Mouse (Mus musculus) layer of hippocampus, postnatal 14 days (tissue): ENCODE data around the gene 1700003F12Rik. TPM values are rescaled to one million over a fixed set of nuclear protein-coding genes. Genes with fewer than 3 reads are reported as not detected.

ENCODE experiments used
- DNase-seq, 2 experiments: peaks; one replicate each; pipeline ENCODE4 v3.0.0; 2021 to 2022; ENCODE audit warnings: low spot score in 2 of 2, mixed read lengths in 1 of 2
- total RNA-seq, 2 experiments: library from RNA; stranded (reverse); gene quantifications; 2 replicates each; pipeline ENCODE4 v1.2.3; 2021

Gene 1700003F12Rik
- total RNA-seq, 2 experiments from 2014 or later, result 1.0 to 1.4 TPM

- DNase-seq, result no peak
Measured at GRCm38 (mm10) chr2:154548688-154549087, 1.8 kb downstream of the 1700003F12Rik start.

DNA sequence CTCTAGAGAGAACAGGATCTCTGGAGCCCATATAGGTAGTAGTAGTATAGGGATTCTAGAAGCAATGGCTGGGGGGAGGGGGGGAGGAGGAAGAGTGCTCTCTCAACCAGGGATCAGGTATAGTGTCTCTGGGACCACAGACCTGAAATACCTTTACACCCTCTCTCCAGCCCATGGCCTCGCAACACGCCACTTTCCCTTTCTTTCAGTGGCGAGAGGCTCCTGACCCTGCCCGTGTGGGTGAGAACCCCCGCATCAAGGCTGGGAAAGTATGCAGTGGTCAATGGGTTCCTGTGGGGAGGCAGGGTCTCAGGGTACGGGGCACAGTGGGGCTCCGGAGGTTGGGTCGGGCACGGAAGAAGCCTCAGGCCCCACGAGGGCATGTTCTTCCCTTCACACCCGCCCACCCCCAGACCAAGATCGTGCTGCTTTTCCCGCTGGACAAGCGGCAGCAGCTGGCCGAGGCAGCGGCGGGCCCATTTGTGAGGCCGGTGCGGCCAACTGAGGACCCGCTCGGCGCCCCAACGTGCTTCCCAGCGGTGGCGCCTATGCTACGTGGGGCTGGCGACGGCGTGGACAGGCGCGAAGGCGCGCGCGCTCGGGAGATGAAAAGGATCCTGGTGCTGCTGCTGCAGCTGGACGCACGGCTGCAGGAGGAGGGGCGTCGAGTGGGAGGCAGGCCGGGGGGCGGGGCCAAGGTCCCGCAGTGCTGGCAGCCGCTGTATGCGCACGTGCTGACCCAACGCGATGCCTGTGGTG, 2.4 kb downstream of the 1700003F12Rik start:
- DNase-seq, result no peak

DNA sequence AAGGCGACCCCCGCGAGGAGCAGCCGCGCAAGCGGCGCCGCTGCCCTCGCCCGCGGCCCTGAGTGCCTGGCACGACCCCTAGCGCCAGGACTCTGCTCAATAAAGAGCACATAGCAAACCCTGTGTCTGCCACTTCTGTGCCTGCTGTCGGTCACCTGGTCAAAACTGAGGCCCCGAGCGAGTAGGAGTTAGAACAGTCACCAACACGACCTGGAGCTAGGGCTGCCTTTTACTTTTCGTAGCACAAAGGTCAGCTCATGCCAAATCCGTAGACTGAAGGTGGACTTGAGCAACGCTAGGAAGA, 3.0 kb downstream of the 1700003F12Rik start:
- DNase-seq, result no peak

- no peak for DNase-seq
Measured at GRCm38 (mm10) chr2:154550937-154551336, 4.1 kb downstream of the 1700003F12Rik start.

- DNase-seq, result no peak
Measured at GRCm38 (mm10) chr2:154551476-154551875, 4.6 kb downstream of the 1700003F12Rik start, which contains the start of gene Actl10. Gene Actl10 (plus strand): TSS chr2:154551776.

DNA sequence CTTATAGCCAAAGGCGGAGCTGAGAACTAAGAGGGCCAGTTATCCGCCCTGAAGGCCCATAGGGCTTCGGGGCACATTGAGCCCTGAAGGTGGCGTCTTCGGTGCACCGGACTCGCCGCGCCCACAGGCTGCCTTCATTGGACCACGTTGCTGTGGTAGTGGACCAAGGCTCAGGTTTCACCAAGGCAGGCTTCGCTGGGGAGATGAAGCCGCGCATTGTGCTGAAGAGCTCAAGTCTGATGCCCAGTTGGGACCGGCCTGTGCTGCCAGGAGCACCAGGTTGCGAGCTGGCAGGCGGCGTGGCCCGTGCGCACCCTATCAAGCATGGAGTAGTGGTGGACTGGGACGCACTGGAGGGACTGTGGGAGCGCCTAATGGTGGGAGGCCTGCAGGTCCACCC, 5.0 kb downstream of the 1700003F12Rik start:
- DNase-seq, result no peak

- peak; percentile 74 to 76 for DNase-seq
Measured at GRCm38 (mm10) chr2:154552424-154552907, 5.6 kb downstream of the 1700003F12Rik start.

DNA sequence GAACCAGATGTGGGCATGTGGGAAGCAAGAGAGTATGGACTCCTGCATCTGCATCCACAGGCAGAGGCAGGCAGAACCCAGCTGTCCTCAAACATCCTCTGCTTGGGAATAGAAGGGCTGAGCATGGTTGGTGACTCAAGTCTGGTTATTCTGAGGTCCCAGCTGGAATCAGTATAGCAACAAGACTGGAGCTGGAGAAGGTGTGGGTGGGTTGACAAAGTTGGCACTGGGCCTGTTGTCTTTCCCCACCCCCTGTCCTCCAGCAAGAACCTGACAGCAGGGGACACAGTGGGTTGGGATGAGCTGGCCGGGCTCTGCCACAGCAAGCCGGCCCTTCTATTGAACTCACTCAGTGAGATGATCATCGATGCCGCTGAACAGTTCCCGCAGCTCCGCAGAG, 8.3 kb downstream of the 1700003F12Rik start:
- no peak for DNase-seq

DNA sequence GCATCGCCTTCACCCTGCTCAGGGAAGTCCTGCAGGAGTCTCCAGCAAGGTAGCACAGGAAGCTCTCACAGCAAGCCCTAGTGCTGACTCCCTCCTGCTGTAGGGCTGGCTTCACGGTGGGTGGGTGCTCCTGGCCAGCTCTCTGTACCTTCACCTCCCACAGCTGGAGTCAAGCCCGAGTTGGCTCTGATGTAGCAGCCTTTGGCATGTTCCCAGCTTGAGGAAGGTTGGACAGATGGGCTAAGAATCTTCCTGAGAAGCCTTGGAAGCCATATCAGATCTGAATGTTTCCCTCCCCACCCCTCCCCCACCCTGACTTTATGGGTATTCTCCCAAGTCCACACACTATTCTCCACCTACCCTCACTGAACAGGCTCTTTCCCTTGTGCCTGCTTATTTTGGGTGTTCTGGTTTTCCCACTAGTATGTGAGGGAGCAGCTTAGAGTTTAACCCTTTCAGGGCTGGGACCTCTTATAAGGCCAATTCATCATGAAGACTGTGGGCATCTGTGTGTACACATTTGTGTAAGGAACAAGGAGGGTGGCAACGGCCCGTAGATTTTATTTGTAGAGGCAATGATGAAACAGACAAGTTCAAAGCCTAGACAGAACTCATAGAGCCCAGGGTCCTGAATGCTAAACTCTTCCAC, 10.4 kb downstream of the 1700003F12Rik start:
- no peak for DNase-seq

GRCm38 (mm10) chr2:154558264-154559039, 11.6 kb downstream of the 1700003F12Rik start, which contains the start of gene Necab3:
Gene Necab3 (minus strand): TSS chr2:154558890.
- peak; percentile 50 to 60 for DNase-seq

DNA sequence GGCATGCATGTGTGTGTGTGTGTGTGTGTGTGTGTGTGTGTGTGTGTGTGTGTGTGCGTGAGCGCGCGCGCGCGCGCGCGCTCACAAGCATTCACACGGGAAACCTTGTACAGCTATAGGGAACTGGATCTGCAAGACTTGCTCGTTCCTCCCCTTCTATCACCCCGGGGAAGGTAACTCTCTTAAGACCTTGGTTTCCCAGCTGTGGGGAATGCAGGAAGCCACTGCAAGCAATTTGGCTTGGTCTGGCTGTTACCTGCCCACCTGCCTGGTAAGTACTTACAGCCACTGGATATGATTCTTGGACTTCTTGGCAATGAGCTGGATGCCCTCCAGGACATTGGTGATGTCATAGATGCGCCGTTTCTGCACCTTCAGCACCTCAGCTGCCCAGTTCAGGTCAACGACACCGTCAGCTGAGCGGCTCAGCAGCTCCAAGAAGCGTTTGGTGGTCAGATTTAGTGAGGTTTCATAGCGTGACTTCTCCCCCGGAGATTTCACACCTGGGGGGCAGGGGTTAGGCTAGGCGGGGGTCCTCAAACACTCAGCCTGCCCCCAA, 16.8 kb downstream of the 1700003F12Rik start:
- no peak for DNase-seq

- DNase-seq, result no peak
Measured at GRCm38 (mm10) chr2:154565562-154565961, 18.7 kb downstream of the 1700003F12Rik start.

DNA sequence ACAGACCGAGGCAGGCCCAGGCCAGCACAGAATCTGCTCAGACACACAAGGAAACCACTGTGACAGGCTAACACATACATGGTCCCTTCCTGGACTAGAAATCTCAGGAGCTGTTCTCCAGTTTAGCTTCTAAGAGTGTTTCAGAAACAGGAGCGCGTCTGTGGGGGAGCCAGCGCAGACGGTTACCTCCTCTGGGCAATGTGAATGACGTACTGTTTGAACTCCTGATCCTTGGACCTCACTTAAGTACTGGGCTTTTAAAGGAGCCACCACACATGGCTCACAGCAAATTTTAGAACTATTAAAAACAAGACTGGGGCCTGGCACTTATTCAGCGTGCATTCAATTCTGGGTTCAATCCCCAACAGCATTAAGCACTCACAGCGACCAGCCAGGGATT, 19.8 kb downstream of the 1700003F12Rik start:
- DNase-seq, result no peak

DNA sequence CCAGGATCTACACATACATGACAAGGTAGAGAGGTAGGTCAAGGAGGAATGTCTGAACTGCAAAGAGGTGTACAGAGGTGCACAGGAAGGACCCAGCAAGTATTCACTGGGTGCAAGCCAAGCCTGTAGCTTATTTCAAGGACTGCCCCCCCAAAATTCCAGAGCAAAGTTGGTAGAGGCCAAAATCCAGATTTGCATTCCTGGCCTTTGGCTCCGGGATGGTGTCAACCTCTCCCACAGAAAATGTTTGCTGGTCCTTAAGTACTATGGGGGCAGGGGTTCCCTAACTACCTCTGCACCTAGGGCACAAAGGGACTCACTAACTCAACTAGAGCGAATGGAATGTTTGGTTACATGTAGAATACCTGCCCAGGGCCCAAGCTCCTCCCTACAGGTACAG, 20.9 kb downstream of the 1700003F12Rik start:
- DNase-seq, result no peak

GRCm38 (mm10) chr2:154568329-154569070, 21.6 kb downstream of the 1700003F12Rik start:
- DNase-seq, result no peak

- DNase-seq, result peak in 1 of 2 experiments; percentile 57
Measured at GRCm38 (mm10) chr2:154569071-154569748, 22.3 kb downstream of the 1700003F12Rik start.

DNA sequence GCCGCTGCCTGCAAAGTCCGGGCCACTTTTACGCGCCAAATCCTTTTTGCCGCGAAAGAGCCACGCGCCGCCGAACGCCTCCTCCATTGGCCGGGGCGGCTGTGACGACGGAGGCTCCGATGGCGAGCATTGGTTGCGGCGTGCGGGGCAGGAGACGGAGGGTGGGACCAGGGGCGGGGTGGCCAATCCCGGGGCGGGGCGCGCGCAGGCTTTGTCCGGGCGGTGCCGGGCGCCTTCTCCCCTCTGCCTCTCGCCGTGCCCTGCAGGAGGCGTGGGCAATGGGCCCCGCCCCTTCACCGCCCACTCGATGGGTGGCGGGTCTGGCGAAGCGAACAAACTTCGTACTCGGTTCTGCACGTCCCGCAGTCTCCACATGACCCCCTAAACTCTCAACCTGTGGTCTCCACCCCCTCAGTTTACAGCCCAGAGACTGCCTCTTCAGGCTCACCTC, 23.0 kb downstream of the 1700003F12Rik start, which contains the start of gene E2f1:
E2f1 (minus strand) TSS at position 57 of the 451 bp plus-strand sequence.
- DNase-seq, result peak; percentile 90 to 95

DNA sequence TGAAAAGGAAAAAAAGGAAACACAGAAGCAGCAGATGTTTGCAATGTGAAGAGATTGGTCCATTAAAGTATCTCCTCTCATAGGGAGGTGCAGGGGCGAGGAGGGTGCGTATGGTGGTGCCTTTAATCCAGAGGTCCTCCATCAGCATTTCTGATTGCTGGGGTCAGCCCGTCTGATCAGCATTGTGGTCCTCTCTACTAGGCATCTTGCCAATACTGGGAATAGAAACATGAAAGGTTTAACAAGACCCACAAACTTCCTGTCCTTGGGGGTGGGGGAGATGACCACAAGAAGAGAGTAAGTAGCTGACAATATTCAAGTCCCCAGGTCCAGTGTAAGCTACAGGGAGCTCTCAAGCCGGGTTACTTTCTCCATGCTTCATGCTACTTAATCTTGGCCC, 23.8 kb downstream of the 1700003F12Rik start:
- no peak for DNase-seq

DNA sequence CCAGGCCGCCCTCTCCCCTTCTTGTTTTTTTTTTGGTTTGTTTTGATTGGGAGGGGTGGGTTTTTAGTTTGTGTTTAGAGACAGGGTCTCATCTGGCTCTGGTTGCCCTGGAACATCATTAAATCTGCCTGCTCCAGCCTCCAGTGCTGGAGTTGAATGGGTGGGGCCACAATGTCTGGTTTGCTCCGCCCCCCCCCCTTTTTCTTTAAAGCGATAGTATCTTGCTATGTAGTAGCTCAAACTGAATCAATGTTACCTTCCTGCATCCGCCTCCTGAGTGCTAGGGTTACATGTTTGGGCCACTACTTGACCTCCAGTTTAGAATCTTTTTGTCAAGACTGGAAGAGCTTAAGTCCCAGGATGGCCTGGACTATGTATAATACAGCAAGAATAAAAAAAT, 24.4 kb downstream of the 1700003F12Rik start:
- DNase-seq, result no peak

- DNase-seq, result peak in 1 of 2 experiments; percentile 40
Measured at GRCm38 (mm10) chr2:154571976-154572375, 25.1 kb downstream of the 1700003F12Rik start.
